Mouse (Mus musculus) cortical plate, adult 2 months (tissue): Measurements from ENCODE around the gene Inpp5a. TPM values are rescaled to one million over a fixed set of nuclear protein-coding genes. Genes with fewer than 3 reads are reported as not detected.

Experiments used
- H3K27ac ChIP-seq: fragments of 200-500 bp; 2 replicates; pipeline ENCODE4 v1.5.1; 2012; ENCODE audit warnings: low read length, control low read depth, inconsistent platforms; ENCODE audit not compliant: insufficient read depth
- H3K4me1 ChIP-seq: fragments of 200-500 bp; 2 replicates; pipeline ENCODE4 v1.6.1; 2011; ENCODE audit warnings: low read length; ENCODE audit not compliant: control insufficient read depth, insufficient read depth
- H3K4me3 ChIP-seq: fragments of 200-500 bp; 2 replicates; pipeline ENCODE4 v1.5.1; 2011; ENCODE audit warnings: mild to moderate bottlenecking, low read length, control low read depth; ENCODE audit not compliant: insufficient read depth
- CTCF ChIP-seq: fragments of 200-500 bp; IDR thresholded peaks from 2 replicates; pipeline ENCODE4 v1.5.1; 2011; ENCODE audit warnings: mild to moderate bottlenecking, control low read depth, low read length; ENCODE audit not compliant: insufficient read depth; ENCODE audit errors: extremely low read depth
- POLR2A ChIP-seq: fragments of 200-500 bp; IDR thresholded peaks from 2 replicates; pipeline ENCODE4 v1.6.1; 2011; ENCODE audit warnings: mild to moderate bottlenecking, low read length, control low read depth; ENCODE audit not compliant: insufficient read depth; ENCODE audit errors: extremely low read depth
- polyA plus RNA-seq: library from polyadenylated mRNA; depleted of rRNA; stranded (reverse); fragments of >200 nt; gene quantifications from 2 replicates; pipeline ENCODE4 v1.2.3, GENCODE M21; 2012

Inpp5a gene
- polyA plus RNA-seq, 1 experiment = 27.8 TPM

DNA sequence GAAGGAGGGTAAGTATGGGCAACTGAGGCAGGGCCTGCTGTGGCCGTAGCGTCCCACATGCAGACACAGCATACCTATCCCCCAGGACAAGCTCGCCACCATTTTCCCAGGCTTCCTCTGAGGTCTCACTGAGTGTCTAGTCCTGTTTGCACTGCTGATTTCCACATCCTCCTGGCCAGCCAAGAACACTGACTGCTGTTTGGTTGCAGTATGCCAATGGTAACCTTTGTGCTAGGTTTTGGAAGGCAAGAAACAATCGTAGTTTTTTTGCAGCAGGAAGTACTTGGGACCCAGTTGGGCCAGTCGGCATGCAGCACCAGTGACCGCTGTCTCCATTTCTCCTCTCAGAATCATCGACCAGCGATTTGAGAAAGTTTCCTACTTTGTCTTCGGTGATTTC is 148.9 kb downstream of the Inpp5a start:
- Histone ChIP-seq H3K4me1 (peaks cover 5% of the 10 kb centered on the region), H3K4me3 (no peak overlapping the region), H3K27ac (no peak overlapping the region)
- TF ChIP-seq CTCF (no peak), POLR2A (no peak)

- no peak overlapping the region for H3K4me3 ChIP-seq
- TF ChIP-seq POLR2A (no peak), CTCF (no peak)
- no peak overlapping the region for H3K27ac ChIP-seq
- H3K4me1 ChIP-seq = peaks cover 5% of the 10 kb centered on the region
Measured at GRCm38 (mm10) chr7:139538541-139538940, 149.6 kb downstream of the Inpp5a start.

- TF ChIP-seq POLR2A = no peak
- no peak for TF ChIP-seq CTCF
- Histone ChIP-seq H3K4me1 (peaks cover 7% of the 10 kb centered on the region), H3K27ac (no peak overlapping the region), H3K4me3 (no peak overlapping the region)
Measured at GRCm38 (mm10) chr7:139540601-139541000, 151.7 kb downstream of the Inpp5a start.

GRCm38 (mm10) chr7:139541422-139541821 is 152.5 kb downstream of the Inpp5a start:
- no peak overlapping the region for H3K27ac ChIP-seq
- TF ChIP-seq CTCF (0 out of 2 replicates have a peak, but pooled peaks have one; percentile 13), POLR2A (no peak)
- no peak overlapping the region for H3K4me3 ChIP-seq
- H3K4me1 ChIP-seq = peaks cover 8% of the 10 kb centered on the region

DNA sequence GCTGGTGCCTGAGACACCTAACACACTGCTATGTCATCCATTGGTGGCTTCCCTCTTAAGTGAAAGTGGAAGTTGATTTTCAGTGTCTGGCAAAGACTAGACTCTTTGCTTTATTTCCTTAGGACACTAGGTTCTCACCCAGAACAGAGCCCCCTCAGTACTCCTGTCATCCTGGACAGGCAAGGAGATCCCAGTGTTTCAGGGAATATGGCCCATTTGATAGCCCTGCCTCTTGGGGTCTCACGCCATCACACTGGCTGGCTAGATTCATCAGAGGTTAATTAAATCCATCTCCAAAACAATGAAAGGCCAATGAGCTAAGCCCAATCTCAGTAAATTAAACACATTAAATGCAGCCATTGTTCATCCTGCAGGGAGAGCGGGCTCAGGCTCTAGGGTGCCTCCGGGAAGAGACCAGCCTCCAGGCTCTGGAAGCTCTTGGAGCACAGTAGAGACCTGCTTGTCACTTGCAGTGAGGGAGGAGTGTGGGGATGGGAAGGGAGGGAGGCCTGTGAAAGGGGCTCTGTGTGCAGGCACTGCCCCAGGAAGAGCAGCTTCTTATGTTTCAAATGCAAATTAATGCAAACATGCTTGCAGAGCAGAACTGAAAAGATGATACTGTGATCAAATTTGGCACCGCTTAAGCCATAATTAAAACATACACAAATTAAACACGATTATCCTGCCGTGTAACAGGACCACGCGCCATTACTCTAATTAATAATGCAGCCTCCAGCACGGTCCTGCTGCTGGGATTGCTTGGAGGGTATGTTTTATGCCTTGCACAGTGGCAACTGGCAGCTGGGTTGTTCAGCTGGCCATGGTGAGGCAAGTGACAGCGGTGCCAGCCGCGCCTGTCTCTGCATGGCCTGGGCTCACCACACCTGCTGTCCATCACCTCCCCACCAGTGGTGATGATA is 156.1 kb downstream of the Inpp5a start:
- Histone ChIP-seq H3K4me3 (no peak overlapping the region), H3K4me1 (peaks cover 6% of the 10 kb centered on the region), H3K27ac (peak overlapping the region; percentile 88)
- TF ChIP-seq CTCF = no peak
- no peak for TF ChIP-seq POLR2A

GRCm38 (mm10) chr7:139547325-139547724 is 158.4 kb downstream of the Inpp5a start:
- TF ChIP-seq POLR2A (no peak), CTCF (no peak)
- peaks cover 3% of the 10 kb centered on the region; the same call in 1 of the 2 replicates for H3K4me1 ChIP-seq
- H3K4me3 ChIP-seq = no peak overlapping the region
- H3K27ac ChIP-seq = no peak overlapping the region

GRCm38 (mm10) chr7:139550086-139550783 is 161.3 kb downstream of the Inpp5a start:
- no peak overlapping the region for H3K4me3 ChIP-seq
- TF ChIP-seq POLR2A (no peak), CTCF (no peak)
- H3K27ac ChIP-seq = no peak overlapping the region
- 0 out of 2 replicates have a peak, but pooled peaks cover 1% of the 10 kb centered on the region for H3K4me1 ChIP-seq

GRCm38 (mm10) chr7:139551519-139551918 is 162.6 kb downstream of the Inpp5a start:
- no peak for TF ChIP-seq CTCF
- H3K27ac ChIP-seq = no peak overlapping the region
- peaks cover 3% of the 10 kb centered on the region for H3K4me1 ChIP-seq
- H3K4me3 ChIP-seq = no peak overlapping the region

- no peak overlapping the region for H3K27ac ChIP-seq
- H3K4me1 ChIP-seq = peaks cover 3% of the 10 kb centered on the region
- no peak overlapping the region for H3K4me3 ChIP-seq
- TF ChIP-seq CTCF = no peak
- no peak for TF ChIP-seq POLR2A
Measured at GRCm38 (mm10) chr7:139556331-139556730, 167.4 kb downstream of the Inpp5a start.
